Mouse (Mus musculus): Measurements from ENCODE around the gene Cdr2.
"Not testable (repeated sequence)": the region's sequence is repeated elsewhere in the genome, so short reads cannot be mapped to it uniquely, and the experiment has no call there.

Cdr2 gene

GRCm38 (mm10) chr7:120911268-120911667, 70.8 kb downstream of the Cdr2 start:
- not testable (repeated sequence) for DNase-seq (ENCODE audit: low read depth in 2 of 2, low spot score in 2 of 2)

- DNase-seq (ENCODE audit: low read depth in 2 of 2, low spot score in 2 of 2): not testable (repeated sequence)
These were observed 71.9 kb downstream of the Cdr2 start for GRCm38 (mm10) chr7:120910172-120910571.

All from CD8-positive naive resting alpha-beta T cell, adult 2 months (primary cell).